Mouse (Mus musculus): ENCODE data around the gene Psmd7. TPM values are rescaled to one million over a fixed set of nuclear protein-coding genes. Genes with fewer than 3 reads are reported as not detected.

Psmd7 gene
- polyA plus RNA-seq, 1 experiment from 2014 or later = 156 TPM

MicroRNAs encoded within 50 kb of the gene (microRNA counts, 519-probe panel; counts per million panel counts)
- 3,165 counts per million, percentile 76 among the panel's probes with 10 or more counts for microRNA mmu-miR-140

Small RNA genes lying within 50 kb of the gene (microRNA-seq; reads per million reads assigned to microRNA genes)
- 6,093 reads per million, percentile 92 among the genes with 10 or more reads in this experiment for gene Mir140

Other genes starting within 250 kb of the Psmd7 start
- gene Nqo1, start 185.3 kb downstream of the Psmd7 start, polyA plus RNA-seq (2015; fragmentation: Nextera tagmentation; extraction: Ambion mirVana) = 10.7 and 28.0 TPM in 2 replicates
- 44.4 and 50.2 TPM in 2 replicates for gene Nob1, start 163.4 kb downstream of the Psmd7 start, polyA plus RNA-seq (2015; fragmentation: Nextera tagmentation; extraction: Ambion mirVana)
- gene Wwp2, start 152.1 kb downstream of the Psmd7 start, polyA plus RNA-seq (2015; fragmentation: Nextera tagmentation; extraction: Ambion mirVana) = 27.5 and 40.4 TPM in 2 replicates